Mouse (Mus musculus) heart, postnatal 0 days (tissue): ENCODE measurements at regions not wholly inside any gene's neighbourhood (a gene's known extent, or its start where the extent isn't known, plus 50 kb on each side); places are given as distances from the start of the nearest gene placed in this dataset.

Source experiments
- CTCF ChIP-seq: IDR thresholded peaks from 2 replicates; pipeline ENCODE4 v1.5.1; 2016; ENCODE audit warnings: antibody characterized with exemption, control low read depth, low read depth
- EP300 ChIP-seq: IDR thresholded peaks from 2 replicates; pipeline ENCODE4 v1.6.1; 2016; ENCODE audit warnings: antibody characterized with exemption, low read depth

GRCm38 (mm10) chr6:101593782-101594641 is 216.3 kb upstream of the Pdzrn3 start:
- TF ChIP-seq CTCF = no peak
- TF ChIP-seq EP300 = no peak
